Mouse (Mus musculus): ENCODE results near the gene Zfp61.

DNA sequence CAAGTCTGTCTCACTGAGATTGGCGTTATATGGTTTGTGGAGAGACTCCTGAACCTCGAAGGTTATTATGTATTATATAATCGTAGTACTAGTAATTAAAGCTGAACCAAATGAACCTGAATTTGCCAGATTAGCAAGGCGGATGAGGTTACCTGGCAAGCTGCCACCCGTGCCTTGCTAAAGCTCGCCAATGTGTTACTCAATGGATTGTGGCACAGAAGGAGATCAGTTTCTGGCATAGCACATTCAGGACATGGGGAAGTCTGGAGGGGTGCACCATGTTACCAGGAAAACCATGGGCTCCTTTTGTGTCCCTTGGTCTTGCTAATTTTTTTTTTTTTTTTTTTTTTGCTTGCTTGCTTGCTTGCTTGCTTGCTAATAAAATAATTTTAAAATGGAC lies 24.2 kb upstream of the Zfp61 start:
- TF ChIP-seq CTCF (IDR thresholded peaks at IDR 0.05; ENCODE audit: low read depth): no peak
- no peak for TF ChIP-seq EP300 (IDR thresholded peaks at IDR 0.05; ENCODE audit: low read depth)
